Mouse (Mus musculus) adrenal gland, adult (tissue): ENCODE results near the gene Selenof.

Experiments
- DNase-seq, 2 experiments: peaks; one replicate each; pipeline ENCODE4 v3.0.0; 2022 to 2023; ENCODE audit warnings: low spot score in 1 of 2; ENCODE audit not compliant: inconsistent age in 2 of 2

The Selenof gene

DNA sequence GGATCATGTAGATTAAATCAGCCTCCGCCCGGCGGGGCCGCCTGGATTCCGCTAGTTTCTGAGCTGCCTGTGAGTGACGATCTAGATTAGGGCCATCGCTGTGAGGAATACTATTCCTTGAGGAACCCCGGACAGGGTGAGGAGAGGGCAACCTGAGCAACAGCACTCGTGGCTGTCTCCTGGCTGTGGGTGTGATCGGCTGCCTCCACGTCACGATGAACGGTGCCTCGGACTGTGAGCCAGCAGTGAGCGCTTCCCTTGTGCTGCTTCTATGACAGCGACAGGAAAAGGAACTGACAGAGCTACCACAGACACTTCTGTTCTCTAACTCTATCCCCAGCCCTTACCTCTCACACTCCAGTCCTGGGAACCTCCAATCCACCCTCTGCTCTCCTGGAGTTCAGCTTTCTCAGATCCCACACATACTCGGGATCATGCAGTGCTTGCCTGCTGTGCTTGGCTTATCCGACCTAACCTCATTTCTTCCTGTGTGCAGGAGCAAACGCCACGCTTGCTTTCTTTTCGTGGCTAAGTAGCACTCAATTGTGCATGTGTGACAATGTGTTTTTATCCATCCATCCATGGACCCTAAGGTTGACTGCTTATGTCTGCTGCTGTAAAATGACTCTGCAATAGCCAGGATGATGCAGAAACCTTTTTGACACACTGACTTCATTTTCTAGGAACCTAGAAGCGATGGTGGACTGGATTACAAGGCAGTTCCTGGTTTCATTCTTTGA is 8.4 kb upstream of the Selenof start:
- no peak for DNase-seq

- DNase-seq: no peak
Measured at GRCm38 (mm10) chr3:144563916-144564315, 6.2 kb upstream of the Selenof start.

- DNase-seq: no peak
Measured at GRCm38 (mm10) chr3:144565212-144565611, 4.9 kb upstream of the Selenof start.

DNA sequence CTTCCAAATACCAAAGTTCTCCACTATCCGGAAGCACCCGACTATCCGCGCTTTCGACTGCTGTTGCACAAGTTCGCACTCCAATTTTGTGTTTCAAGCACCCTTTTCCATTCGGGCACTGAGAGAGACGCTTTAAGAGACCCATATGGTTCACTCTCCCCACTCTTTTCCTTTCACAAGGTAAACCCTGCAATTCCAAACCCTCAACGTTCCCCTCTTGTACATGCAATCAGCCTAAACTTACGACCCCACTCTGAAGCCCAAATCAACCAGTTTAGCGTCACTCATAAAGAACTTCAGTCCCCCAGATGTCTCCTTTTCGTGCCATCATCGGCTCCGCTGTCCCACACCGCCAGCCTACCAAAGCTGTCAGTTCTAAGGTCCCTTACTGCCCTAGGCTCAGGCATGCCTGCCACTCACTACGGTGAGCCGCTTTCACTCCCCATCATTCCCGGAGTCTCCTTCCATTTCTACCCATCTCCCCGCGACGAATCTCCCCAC is 1.2 kb upstream of the Selenof start:
- DNase-seq: peak in 1 of 2 experiments; percentile 71

- DNase-seq: peak in 1 of 2 experiments; percentile 87
Measured at GRCm38 (mm10) chr3:144569401-144569971, 618 bp upstream of the Selenof start.

DNA sequence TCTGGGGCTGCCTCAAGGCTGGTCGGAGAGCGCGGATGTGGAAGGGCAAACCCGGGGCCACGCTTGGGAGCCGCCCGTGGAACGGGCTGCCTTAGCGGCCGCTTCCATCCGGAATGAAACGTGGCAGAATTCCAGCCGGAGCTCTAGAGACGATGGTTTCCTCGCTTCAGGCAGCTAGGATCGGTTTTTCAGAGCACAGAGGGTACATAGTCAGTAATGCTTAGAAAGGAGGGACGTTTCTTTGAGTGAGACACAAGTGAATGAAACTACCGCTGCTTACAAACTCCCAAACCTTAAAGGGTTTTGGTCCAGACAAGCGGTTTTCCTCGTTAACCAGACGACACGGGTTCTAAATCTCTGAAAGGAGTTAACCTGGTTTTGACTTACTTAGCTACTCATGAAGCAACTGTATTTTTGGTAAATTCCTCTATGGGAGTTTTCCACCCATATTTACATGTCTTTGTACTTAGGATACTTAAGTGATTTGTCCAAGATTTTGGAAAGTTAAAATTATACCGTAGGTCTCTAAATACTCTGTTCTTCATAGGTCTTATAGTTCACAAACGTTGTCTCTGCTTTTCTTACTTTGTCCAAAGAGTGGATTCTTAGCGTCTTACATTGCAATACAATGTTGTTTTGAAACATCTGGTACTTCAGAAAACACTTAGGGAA is 848 bp downstream of the Selenof start:
- no peak for DNase-seq

DNA sequence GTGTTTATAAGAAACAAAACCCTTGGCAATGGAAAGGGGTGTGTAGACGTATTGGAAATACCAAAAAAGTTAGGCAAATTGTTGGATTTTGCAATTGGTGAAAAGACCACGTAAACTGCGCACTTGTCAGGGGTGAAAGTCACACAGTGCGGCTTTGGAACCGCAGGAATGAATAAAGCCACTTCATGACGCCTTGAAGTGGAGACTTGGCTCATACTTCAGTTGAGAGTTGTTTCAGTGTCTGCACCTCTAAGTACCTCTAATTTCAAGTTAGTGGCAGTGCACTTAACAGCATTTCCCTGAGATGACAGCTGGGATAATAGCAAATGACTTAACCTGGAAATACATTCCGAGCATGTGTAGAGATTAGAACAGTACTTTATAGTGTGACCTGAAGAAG is 4.2 kb downstream of the Selenof start:
- DNase-seq: no peak

GRCm38 (mm10) chr3:144577366-144578340 is 7.5 kb downstream of the Selenof start:
- DNase-seq: no peak

DNA sequence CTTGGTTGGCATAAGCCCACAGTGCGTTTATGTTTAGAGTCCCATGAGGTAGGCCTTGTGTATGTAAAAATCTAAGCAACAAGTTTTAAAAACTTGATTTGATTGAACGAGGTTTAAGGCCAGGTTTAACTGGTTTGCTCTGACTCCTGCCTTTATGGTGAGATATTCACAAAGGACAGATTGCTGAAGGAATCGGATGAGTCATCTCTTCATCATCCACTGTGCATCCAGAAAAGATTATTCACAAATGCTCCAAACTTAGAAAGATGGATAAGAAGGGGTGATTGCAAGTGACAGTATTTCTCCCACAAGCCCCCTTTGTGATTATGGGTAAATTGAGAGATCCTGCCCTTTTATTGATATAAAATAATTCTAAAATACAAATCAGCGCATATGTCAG is 8.8 kb downstream of the Selenof start:
- peak in 1 of 2 experiments; percentile 46 for DNase-seq

DNA sequence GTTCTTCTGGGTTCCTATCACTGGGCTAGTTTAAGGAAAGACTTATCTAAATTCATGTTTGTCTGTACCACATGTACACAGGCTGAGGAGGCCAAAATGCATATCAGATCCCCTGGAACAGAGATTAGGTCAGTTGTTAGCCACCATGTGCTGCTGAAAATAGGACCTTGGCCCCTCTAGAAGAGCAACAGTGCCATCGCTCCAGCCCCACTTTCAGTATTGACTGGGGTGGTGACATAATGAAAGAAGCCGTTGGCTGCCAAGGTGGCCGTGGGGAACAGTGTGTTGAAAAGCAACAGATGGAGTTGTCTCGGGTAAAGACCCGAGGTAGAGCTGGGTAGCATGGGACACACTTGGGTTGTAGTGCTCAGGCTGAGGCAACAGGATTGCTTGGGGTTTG is 9.7 kb downstream of the Selenof start:
- DNase-seq: no peak

DNA sequence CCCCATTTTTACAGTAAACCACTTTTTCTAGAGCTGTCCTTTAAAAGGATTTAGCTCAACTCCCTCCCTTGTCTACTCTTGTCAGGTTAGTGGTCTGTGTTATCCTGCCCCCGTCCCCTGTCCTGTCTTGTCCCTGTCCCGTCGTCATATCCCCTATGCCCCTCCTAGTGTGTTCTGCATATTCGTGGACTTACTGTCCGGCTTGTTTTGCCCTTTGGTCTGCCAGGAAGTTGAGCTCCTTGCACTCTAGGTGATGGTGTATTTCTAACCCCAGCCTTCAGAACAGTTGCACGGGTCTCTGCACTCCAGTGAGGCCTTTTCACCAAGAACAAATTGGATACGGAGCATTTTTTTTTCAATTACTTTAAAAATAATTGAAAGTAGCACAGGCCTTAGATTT is 10.2 kb downstream of the Selenof start:
- no peak for DNase-seq

DNA sequence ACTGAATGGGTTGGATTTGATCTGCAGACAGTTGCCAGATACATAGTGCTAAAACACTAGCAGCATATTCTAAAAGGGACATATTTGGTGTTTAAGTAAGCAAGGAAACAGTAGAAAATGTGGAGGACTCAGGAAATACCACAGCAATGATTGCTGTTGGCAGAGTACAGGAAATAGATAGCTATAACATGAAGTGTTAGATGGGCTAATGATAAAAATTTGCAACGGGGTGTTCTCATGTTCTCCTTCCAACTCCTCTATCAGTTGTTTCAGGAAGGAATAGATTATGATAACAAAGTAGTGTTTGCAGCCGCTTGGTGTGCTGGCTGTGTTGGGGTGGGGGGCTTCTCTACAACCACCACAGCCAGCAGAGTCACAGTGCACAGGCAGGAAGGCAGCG is 11.7 kb downstream of the Selenof start:
- no peak for DNase-seq

- DNase-seq: no peak
Measured at GRCm38 (mm10) chr3:144582306-144582705, 12.2 kb downstream of the Selenof start.

DNA sequence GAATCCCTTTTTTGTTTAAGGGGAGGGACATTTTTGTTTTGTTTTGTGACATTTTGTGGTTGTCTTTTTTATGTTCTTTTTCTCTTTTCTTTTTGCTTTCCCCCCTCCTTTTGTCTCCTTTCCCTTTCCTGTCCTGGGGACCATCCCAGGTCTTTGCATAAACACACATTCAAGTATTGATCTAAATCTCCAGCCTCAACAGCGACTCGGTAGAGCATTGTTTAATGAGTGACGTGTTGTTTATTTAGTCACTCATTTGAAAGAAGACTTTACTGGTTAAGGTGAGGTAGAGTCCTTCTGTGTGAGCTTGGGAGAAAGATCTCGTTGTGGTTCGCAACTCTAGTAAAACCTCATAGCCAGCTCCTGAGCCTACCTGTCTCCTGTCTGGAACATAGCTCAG is 13.7 kb downstream of the Selenof start:
- DNase-seq: no peak

- DNase-seq: no peak
Measured at GRCm38 (mm10) chr3:144584789-144585553, 14.9 kb downstream of the Selenof start.

- DNase-seq: no peak
Measured at GRCm38 (mm10) chr3:144586731-144587130, 16.6 kb downstream of the Selenof start.

GRCm38 (mm10) chr3:144589189-144589890 is 19.2 kb downstream of the Selenof start:
- DNase-seq: no peak

- no peak for DNase-seq
Measured at GRCm38 (mm10) chr3:144592992-144593785, 23.1 kb downstream of the Selenof start.

DNA sequence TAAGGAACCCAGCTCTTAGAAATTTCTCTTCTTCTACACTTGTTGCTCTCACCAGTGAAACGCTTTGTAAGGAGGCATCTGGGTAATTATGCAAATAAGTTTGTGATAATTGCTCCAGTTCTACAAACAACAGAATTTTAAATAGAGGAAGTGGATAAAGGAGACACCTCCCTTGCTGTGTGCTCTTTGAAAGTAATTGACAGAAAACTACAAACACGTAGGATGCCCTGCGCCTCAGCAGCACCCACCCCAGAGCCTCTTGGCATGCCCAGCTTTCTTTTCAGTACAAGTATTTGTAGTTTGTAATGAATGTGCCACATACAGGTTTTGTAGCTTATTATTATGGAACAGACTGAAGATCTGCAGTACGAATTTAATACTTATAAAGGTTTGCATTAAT is 27.0 kb downstream of the Selenof start:
- DNase-seq: no peak
